Mouse (Mus musculus) CH12.LX (cell line): ENCODE measurements at regions not wholly inside any gene's neighbourhood (a gene's known extent, or its start where the extent isn't known, plus 50 kb on each side); places are given as distances from the start of the nearest gene placed in this dataset.

Experiments
- DNase-seq: peaks from one replicate; pipeline ENCODE4 v3.0.0-alpha.2; 2013; ENCODE audit errors: extremely low read depth
- H3K27ac ChIP-seq: 2 replicates; pipeline ENCODE4 v1.5.1; 2012; ENCODE audit warnings: low read depth, mild to moderate bottlenecking, control low read depth, moderate library complexity; ENCODE audit not compliant: insufficient read depth
- H3K27me3 ChIP-seq: replicated peaks from 2 replicates; pipeline ENCODE3; 2012; ENCODE audit warnings: inconsistent platforms
- H3K36me3 ChIP-seq, 2 experiments: replicated peaks in 1 of 2; 2 replicates each; pipeline versions ENCODE3 to v1.6.1; 2012; ENCODE audit warnings: inconsistent platforms in 1 of 2, low read length in 1 of 2, mild to moderate bottlenecking in 1 of 2, mixed read lengths in 1 of 2, moderate library complexity in 1 of 2; ENCODE audit not compliant: control insufficient read depth in 1 of 2, insufficient read depth in 1 of 2
- H3K4me1 ChIP-seq, 2 experiments: 2 replicates each; pipeline ENCODE4 v1.6.1; 2012; ENCODE audit warnings: inconsistent platforms in 1 of 2, moderate library complexity in 1 of 2; ENCODE audit not compliant: insufficient read depth in 2 of 2, control insufficient read depth in 1 of 2
- H3K4me2 ChIP-seq: 2 replicates; pipeline ENCODE4 v1.6.1; 2012; ENCODE audit warnings: low read depth, mild to moderate bottlenecking, control low read depth; ENCODE audit not compliant: poor library complexity, insufficient read depth, severe bottlenecking
- H3K4me3 ChIP-seq, 3 experiments: fragments of 150-350 bp in 1 of 3; sonication (generic) in 1 of 3; replicated peaks in 1 of 3; 2 replicates each; pipeline versions ENCODE3 to v1.5.1; 2011 to 2012; ENCODE audit warnings: low read depth in 2 of 3, low read length in 2 of 3, mild to moderate bottlenecking in 2 of 3, moderate library complexity in 2 of 3, control low read depth in 1 of 3, improper control_type of control experiment in 1 of 3, inconsistent platforms in 1 of 3, mixed read lengths in 1 of 3; ENCODE audit not compliant: poor library complexity in 1 of 3
- H3K79me2 ChIP-seq: replicated peaks from 2 replicates; pipeline ENCODE4 v1.6.1; 2012; ENCODE audit warnings: mild to moderate bottlenecking, moderate library complexity; ENCODE audit not compliant: control insufficient read depth, poor library complexity, insufficient read depth, severe bottlenecking; ENCODE audit errors: extremely low read depth
- H3K9ac ChIP-seq: 2 replicates; pipeline ENCODE4 v1.6.1; 2012; ENCODE audit warnings: low read depth, mild to moderate bottlenecking, control low read depth, moderate library complexity; ENCODE audit not compliant: insufficient read depth
- H3K9me3 ChIP-seq: replicated peaks from 2 replicates; pipeline ENCODE3; 2012; ENCODE audit warnings: low read length, inconsistent platforms, mixed read lengths
- BHLHE40 ChIP-seq: IDR thresholded peaks from 2 replicates; pipeline ENCODE4 v1.6.1; 2011; ENCODE audit warnings: mild to moderate bottlenecking, low read depth, low read length, improper control_type of control experiment
- CHD1 ChIP-seq: IDR thresholded peaks from 2 replicates; pipeline ENCODE4 v1.6.1; 2012; ENCODE audit warnings: low read depth, low read length, improper control_type of control experiment, inconsistent platforms
- E2F4 ChIP-seq: IDR thresholded peaks from 2 replicates; pipeline ENCODE4 v1.6.1; 2011; ENCODE audit warnings: low read depth, low read length, improper control_type of control experiment; ENCODE audit not compliant: insufficient replicate concordance
- ELF1 ChIP-seq: IDR thresholded peaks from 2 replicates; pipeline ENCODE4 v1.6.1; 2014; ENCODE audit warnings: low read depth, mild to moderate bottlenecking, inconsistent platforms, low read length, improper control_type of control experiment
- ETS1 ChIP-seq: conservative IDR thresholded peaks from 2 replicates; pipeline ENCODE4 v1.6.1; 2012; ENCODE audit warnings: low read depth, mild to moderate bottlenecking, inconsistent platforms, low read length, improper control_type of control experiment, moderate library complexity
- GABPA ChIP-seq: IDR thresholded peaks from 2 replicates; pipeline ENCODE4 v1.6.1; 2012; ENCODE audit warnings: low read depth, low read length, improper control_type of control experiment, inconsistent platforms; ENCODE audit not compliant: insufficient replicate concordance
- HCFC1 ChIP-seq: IDR thresholded peaks from 2 replicates; pipeline ENCODE4 v1.6.1; 2012; ENCODE audit warnings: low read depth, mild to moderate bottlenecking, inconsistent platforms, low read length, improper control_type of control experiment
- IRF4 ChIP-seq: IDR thresholded peaks from 2 replicates; pipeline ENCODE4 v1.6.1; 2014; ENCODE audit warnings: low read depth, mild to moderate bottlenecking, inconsistent platforms, low read length, improper control_type of control experiment
- JUN ChIP-seq: IDR thresholded peaks from 2 replicates; pipeline ENCODE4 v1.6.1; 2011; ENCODE audit warnings: low read depth, mild to moderate bottlenecking, low read length, improper control_type of control experiment, moderate library complexity; ENCODE audit not compliant: insufficient read depth
- JUND ChIP-seq: conservative IDR thresholded peaks from 2 replicates; pipeline ENCODE4 v1.6.1; 2011; ENCODE audit warnings: low read depth, low read length, improper control_type of control experiment
- MAX ChIP-seq: IDR thresholded peaks from 2 replicates; pipeline ENCODE4 v1.6.1; 2011; ENCODE audit warnings: low read length, improper control_type of control experiment
- MEF2A ChIP-seq: IDR thresholded peaks from 2 replicates; pipeline ENCODE4 v1.6.1; 2014; ENCODE audit warnings: low read depth, mild to moderate bottlenecking, inconsistent platforms, low read length, improper control_type of control experiment, borderline replicate concordance
- MYC ChIP-seq: IDR thresholded peaks from 2 replicates; pipeline ENCODE4 v1.6.1; 2011; ENCODE audit warnings: low read depth, mild to moderate bottlenecking, improper control_type of control experiment, low read length
- NELFE ChIP-seq: IDR thresholded peaks from 2 replicates; pipeline ENCODE4 v1.6.1; 2011; ENCODE audit warnings: low read depth, low read length, improper control_type of control experiment
- NRF1 ChIP-seq: IDR thresholded peaks from 2 replicates; pipeline ENCODE4 v1.6.1; 2014; ENCODE audit warnings: low read depth, mild to moderate bottlenecking, inconsistent platforms, low read length, improper control_type of control experiment, moderate library complexity
- POLR2AphosphoS2 ChIP-seq: IDR thresholded peaks from 2 replicates; pipeline ENCODE4 v1.6.1; 2011; ENCODE audit warnings: low read depth, low read length, improper control_type of control experiment
- RAD21 ChIP-seq: IDR thresholded peaks from 2 replicates; pipeline ENCODE4 v1.6.1; 2011; ENCODE audit warnings: low read depth, mild to moderate bottlenecking, low read length, improper control_type of control experiment, moderate library complexity
- RCOR1 ChIP-seq: conservative IDR thresholded peaks from 2 replicates; pipeline ENCODE4 v1.6.1; 2012; ENCODE audit warnings: low read depth, mild to moderate bottlenecking, inconsistent platforms, low read length, improper control_type of control experiment
- SIN3A ChIP-seq: IDR thresholded peaks from 2 replicates; pipeline ENCODE4 v1.6.1; 2012; ENCODE audit warnings: low read length, improper control_type of control experiment, inconsistent platforms
- SMC3 ChIP-seq: IDR thresholded peaks from 2 replicates; pipeline ENCODE4 v1.6.1; 2011; ENCODE audit warnings: low read depth, low read length, improper control_type of control experiment
- TBP ChIP-seq: conservative IDR thresholded peaks from 2 replicates; pipeline ENCODE4 v1.6.1; 2011; ENCODE audit warnings: low read depth, low read length, improper control_type of control experiment
- TCF12 ChIP-seq: IDR thresholded peaks from 2 replicates; pipeline ENCODE4 v1.6.1; 2014; ENCODE audit warnings: low read depth, mild to moderate bottlenecking, inconsistent platforms, low read length, improper control_type of control experiment
- UBTF ChIP-seq: IDR thresholded peaks from 2 replicates; pipeline ENCODE4 v1.6.1; 2012; ENCODE audit warnings: low read depth, mild to moderate bottlenecking, inconsistent platforms, low read length, improper control_type of control experiment, moderate library complexity
- ZC3H11A ChIP-seq: IDR thresholded peaks from 2 replicates; pipeline ENCODE4 v1.6.1; 2012; ENCODE audit warnings: low read depth, mild to moderate bottlenecking, inconsistent platforms, low read length, improper control_type of control experiment
- ZKSCAN1 ChIP-seq: IDR thresholded peaks from 2 replicates; pipeline ENCODE4 v1.6.1; 2012; ENCODE audit warnings: low read depth, inconsistent platforms, low read length, improper control_type of control experiment, borderline replicate concordance
- dilution Hi-C: fragments of 300-500 bp; cut with MboI; formaldehyde crosslinking; loops from 2 replicates; pipeline ENCODE4 v1.14.3; 2020; ENCODE audit warnings: low sequenced_read_pairs; ENCODE audit not compliant: extremely low pct_unique_long_range_greater_than_20kb, extremely low pct_ligation_motif_present
- in situ Hi-C: fragments of 300-500 bp; cut with MboI; formaldehyde crosslinking; loops from 3 replicates; pipeline ENCODE4 v1.14.3; 2019; ENCODE audit warnings: low sequenced_read_pairs, low pct_ligation_motif_present, low pct_unique_long_range_greater_than_20kb, mixed read lengths

GRCm38 (mm10) chr4:82173461-82174085, 532.0 kb downstream of the Nfib start:
- dilution Hi-C loops = no loop called here

GRCm38 (mm10) chr4:82170930-82171329, 534.6 kb downstream of the Nfib start:
- Histone ChIP-seq H3K27ac (no peak overlapping the region), H3K9me3 (no peaks in the 10 kb centered on the region), H3K4me3 (no peak overlapping the region), H3K79me2 (no peaks in the 10 kb centered on the region), H3K4me1 (peaks cover 10 to 52% of the 10 kb centered on the region in 2 experiments), H3K27me3 (no peaks in the 10 kb centered on the region), H3K36me3 (no peaks in the 10 kb centered on the region), H3K9ac (no peak overlapping the region), H3K4me2 (no peak overlapping the region)
- dilution Hi-C loops (no loop called here), in situ Hi-C loops (no loop called here)
- DNase-seq = no peak
- TF ChIP-seq ETS1 (no peak), JUND (no peak), JUN (no peak), HCFC1 (no peak), UBTF (no peak), NELFE (no peak), GABPA (no peak), SMC3 (no peak), MAX (no peak), TBP (no peak), ZC3H11A (no peak), TCF12 (no peak), SIN3A (no peak), ELF1 (no peak), BHLHE40 (no peak), ZKSCAN1 (no peak), POLR2AphosphoS2 (no peak)

More at GRCm38 (mm10) chr4:82173461-82174085, 532.0 kb downstream of the Nfib start:
- in situ Hi-C loops = no loop called here
- Histone ChIP-seq H3K9me3 (peaks cover 3% of the 10 kb centered on the region), H3K4me1 (peaks cover 0 to 33% of the 10 kb centered on the region in 2 experiments; a peak in 3 of 4 replicates), H3K79me2 (no peaks in the 10 kb centered on the region), H3K36me3 (no peaks in the 10 kb centered on the region), H3K4me3 (no peak overlapping the region), H3K27me3 (no peaks in the 10 kb centered on the region), H3K27ac (no peak overlapping the region), H3K4me2 (no peak overlapping the region), H3K9ac (no peak overlapping the region)
- TF ChIP-seq ELF1 (no peak), MYC (no peak), BHLHE40 (no peak), NRF1 (no peak), IRF4 (no peak), HCFC1 (no peak), E2F4 (no peak), CHD1 (no peak), JUN (no peak), MAX (no peak), RAD21 (no peak), TBP (no peak), RCOR1 (no peak), MEF2A (no peak)
- no peak for DNase-seq
